Mouse (Mus musculus): ENCODE data around the gene Mepce.
"Not testable (repeated sequence)": the region's sequence is repeated elsewhere in the genome, so short reads cannot be mapped to it uniquely, and the experiment has no call there.

Gene Mepce

GRCm38 (mm10) chr5:137787151-137787928 lies at the start of gene Mepce, which contains the start of gene Zcwpw1:
TSS of gene Mepce (minus strand) at chr5:137787655.
TSS of gene Zcwpw1 (plus strand) at chr5:137787798.
- DNase-seq (ENCODE audit: low read depth, low spot score) = peak; percentile 96

- not testable (repeated sequence) for DNase-seq (ENCODE audit: low read depth, low spot score)
Observed at GRCm38 (mm10) chr5:137837110-137837509, 49.7 kb upstream of the Mepce start.

DNA sequence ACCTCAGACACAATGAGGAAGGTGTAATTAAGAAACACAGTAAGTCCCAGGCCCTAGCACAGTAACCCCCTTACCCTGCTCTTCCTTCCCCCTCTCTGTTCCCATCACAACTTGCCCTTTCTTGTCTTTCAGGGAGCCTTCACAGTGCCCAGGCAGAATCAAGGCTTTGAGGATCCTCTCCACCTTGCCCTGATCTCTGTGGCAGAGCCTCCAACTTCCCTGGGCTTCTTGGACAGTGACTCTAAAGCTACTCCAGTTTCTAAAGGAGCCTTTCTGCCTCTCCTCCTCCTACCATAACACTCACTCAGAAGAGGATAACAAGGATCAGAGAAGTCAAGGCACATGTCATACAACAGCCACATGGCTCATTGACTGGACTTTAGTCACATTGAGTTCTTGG lies 49.2 kb upstream of the Mepce start:
- DNase-seq (ENCODE audit: low read depth, low spot score) = no peak

DNA sequence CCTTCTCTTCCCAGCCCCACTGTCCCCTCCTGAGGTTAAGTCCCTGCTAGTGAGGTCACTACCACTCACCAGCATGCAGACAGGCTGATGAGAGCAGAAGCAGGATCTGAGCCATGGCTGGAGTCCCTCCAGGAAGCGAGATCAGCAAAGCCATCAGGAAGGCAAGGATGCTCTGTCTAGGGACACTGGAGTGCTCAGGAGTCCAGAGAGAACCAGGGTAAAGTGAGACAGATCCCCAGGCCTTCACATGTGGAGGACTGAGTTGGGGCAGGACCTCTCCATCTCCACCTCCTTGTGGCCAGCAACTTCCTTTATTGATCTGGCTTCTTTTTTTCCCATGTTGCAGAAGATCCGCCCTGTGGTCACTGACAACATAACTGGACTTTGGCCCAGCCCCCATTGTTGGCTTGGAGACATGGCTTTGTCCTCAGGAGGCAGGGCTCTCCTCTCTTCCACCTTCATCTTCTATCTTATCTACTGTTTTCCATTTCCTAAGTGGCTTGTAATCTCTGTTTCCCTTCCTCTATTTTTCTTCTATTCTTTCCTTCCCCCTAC lies 48.6 kb upstream of the Mepce start, which contains the start of gene Pilra:
Pilra (minus strand) TSS at position 316 of the 555 bp plus-strand sequence.
- DNase-seq (ENCODE audit: low read depth, low spot score) = not testable (repeated sequence)

DNA sequence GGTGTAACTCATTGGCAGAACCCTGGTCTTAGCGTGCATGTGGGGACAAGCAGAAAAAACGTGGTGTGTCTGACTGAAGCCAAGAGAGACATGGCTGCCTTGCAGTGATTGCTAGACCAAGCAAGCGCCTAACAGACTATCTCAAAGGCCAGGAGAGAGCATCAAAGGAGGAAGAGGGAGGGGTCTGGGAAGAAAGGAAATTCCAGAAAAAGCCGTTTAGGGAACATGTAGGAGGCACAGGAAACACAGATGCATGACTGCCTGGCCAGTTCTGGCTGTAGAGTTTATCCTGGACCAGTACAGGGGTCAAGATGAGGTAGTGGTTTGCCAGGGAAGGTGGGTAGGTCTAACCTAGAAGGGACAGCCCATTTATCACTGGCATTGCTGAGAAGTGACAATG lies 46.0 kb upstream of the Mepce start:
- DNase-seq (ENCODE audit: low read depth, low spot score) = no peak

DNA sequence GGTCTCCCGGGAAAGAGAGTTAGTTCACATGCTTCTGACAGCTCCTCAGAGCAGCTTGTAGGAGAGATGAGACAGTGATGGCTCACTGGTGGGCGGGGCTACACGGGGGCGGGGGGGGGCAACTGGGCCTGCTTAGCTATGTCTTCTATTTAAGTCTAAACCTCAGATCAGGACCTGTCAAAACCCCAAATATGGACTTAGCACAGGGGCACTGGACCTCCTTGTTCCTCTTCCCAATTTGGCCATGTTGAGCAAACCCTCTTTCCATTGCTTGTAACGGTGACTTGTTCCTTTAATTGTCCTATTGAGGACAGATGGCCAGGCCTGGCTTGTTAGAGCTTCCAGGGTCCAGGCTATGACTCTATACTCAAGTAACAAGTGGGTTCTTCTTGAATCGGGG lies 44.1 kb upstream of the Mepce start:
- DNase-seq (ENCODE audit: low read depth, low spot score) = no peak

GRCm38 (mm10) chr5:137831106-137831505 lies 43.7 kb upstream of the Mepce start:
- DNase-seq (ENCODE audit: low read depth, low spot score) = no peak

DNA sequence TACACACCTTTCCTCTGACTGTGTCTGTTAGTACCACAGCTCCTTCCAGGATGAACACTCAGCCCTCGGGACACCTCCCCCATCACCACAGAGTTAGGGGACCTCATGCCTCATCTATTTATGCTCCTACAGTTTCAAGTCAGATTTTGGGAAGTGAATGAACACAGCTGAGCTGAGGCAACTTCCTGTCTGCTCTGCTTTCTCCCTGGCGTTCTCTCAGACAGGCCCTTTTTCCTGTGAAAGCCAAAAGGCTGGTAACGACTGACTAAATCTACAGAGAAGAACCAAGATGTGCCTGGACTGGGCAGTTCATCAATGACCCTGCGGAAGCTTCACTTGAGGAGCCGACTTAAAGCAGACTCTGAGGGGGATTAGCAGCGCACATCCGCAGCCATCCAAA lies 42.8 kb upstream of the Mepce start:
- no peak for DNase-seq (ENCODE audit: low read depth, low spot score)

GRCm38 (mm10) chr5:137828694-137829093 lies 41.2 kb upstream of the Mepce start:
- no peak for DNase-seq (ENCODE audit: low read depth, low spot score)

GRCm38 (mm10) chr5:137826421-137826820 lies 39.0 kb upstream of the Mepce start:
- no peak for DNase-seq (ENCODE audit: low read depth, low spot score)

GRCm38 (mm10) chr5:137825971-137826370 lies 38.5 kb upstream of the Mepce start:
- DNase-seq (ENCODE audit: low read depth, low spot score) = no peak

- DNase-seq (ENCODE audit: low read depth, low spot score) = no peak
Observed at GRCm38 (mm10) chr5:137825030-137825429, 37.6 kb upstream of the Mepce start.

DNA sequence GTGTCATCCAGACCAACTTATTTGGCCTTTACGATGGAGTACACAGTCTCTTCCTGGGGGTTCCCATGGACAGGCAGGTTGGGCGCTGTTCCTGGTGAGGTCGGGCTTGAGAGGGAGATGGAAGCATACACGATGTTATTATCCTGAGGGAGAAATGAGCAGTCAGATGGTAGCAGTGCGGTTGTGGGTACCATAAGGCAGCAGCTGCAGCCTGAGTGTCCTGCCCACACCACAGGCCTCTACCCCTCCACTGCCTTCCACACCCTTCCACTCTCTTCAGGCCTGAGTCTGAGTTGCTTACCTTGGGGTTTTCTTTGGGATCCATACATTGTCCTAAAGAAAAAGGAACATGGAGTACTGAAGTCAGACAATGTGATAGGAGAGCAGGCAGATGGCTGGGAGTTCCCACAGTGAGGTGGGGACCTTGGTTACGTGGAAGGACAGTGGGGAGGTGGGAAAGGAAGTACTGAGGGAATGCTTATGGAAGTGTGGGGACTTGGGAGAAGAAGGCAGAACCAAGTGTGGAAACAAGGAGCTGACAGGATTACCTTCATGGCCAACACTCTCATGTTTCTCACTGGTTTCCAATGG lies 36.1 kb upstream of the Mepce start:
- DNase-seq (ENCODE audit: low read depth, low spot score) = no peak

DNA sequence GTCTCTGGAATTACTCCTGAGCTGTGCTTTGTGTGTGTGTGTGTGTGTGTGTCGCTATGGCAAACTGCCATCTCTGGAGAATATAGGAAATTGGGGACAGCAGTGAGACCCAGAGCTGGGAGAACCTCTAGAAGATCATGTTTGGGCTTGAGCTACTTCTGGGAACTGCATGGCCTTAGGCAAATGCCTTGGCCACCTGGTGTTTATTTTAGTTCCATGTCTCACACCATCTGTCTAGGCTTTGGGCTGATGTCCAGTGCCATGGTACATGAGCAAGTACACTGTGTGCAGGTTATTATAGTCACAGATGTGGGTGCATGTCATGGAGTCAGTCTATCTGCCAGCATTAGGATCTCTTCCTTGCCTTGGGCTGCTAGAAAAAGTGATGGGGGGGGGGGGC lies 35.1 kb upstream of the Mepce start:
- DNase-seq (ENCODE audit: low read depth, low spot score) = no peak

DNA sequence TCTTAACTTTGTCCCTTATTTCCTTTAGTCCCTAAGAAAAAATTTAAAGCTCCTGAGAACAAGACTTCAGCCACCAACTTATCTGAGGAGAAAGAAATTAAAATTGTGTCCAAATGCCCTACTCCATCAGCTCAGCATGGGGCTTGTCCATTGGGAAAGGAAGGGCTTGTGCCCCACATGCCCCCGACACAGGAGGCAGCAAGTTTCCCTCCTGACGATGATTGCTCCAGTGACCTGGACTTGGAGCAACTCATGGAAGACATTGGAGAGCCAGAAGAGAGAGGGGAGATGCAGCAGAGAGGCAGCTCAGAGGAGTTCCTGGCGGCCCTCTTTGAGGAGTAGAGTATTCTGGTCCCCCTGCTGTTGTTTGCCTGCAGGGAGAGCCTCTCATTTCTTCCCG lies 34.7 kb upstream of the Mepce start:
- DNase-seq (ENCODE audit: low read depth, low spot score) = no peak

DNA sequence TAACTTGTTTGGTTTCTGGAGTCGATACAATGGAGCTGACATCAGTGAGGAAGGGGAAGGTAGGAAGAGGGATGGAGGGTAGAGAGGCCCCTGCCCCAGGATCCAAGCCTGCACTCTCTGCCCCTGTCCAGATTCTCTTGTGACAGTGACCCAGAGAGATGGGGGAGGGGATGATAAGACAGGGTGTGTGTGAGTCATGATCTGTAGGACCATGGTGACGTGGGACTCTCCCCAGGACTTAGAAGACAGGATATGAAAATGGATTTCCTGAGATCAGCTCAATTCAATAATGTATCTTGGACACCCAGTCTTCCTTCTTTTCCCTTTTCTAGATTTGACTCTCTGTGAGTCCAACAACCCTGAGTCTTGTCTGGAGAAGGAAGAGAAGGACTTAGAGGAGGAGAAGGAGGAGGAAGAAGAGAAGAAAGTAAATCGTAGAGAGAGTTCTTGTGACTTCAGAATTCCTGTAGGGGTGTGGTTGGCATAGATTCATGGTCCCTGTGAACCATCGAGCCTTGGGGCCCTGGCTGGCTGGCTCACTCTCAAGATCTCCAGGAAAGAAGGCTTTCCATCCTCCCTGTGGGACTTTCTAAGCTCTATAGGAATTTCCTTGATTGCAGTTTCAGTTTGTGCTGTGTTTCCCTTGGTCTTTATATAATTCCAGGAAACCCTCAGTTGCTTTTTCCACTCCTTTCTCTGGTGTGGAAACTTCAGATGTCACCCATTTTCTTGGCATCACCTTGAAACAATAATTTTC lies 30.2 kb upstream of the Mepce start:
- DNase-seq (ENCODE audit: low read depth, low spot score) = no peak

DNA sequence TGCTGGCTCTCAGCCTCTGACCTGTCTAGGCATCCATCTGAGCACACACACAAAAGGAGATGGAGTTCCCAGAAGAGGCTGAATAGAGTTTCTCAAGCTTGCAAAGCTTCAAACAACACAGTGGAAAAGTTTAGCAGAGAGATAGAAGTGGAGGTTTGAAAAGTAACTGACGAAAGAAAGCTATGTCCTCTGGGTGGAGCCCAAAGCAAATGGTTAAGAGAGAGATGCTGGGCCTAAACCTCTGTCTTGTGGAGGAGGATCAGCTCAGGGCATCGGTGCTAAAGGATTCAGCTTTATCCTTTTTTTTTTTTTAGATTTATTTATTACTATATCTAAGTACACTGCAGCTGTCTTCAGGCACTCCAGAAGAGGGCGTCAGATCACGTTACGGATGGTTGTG lies 20.9 kb upstream of the Mepce start:
- DNase-seq (ENCODE audit: low read depth, low spot score) = no peak

DNA sequence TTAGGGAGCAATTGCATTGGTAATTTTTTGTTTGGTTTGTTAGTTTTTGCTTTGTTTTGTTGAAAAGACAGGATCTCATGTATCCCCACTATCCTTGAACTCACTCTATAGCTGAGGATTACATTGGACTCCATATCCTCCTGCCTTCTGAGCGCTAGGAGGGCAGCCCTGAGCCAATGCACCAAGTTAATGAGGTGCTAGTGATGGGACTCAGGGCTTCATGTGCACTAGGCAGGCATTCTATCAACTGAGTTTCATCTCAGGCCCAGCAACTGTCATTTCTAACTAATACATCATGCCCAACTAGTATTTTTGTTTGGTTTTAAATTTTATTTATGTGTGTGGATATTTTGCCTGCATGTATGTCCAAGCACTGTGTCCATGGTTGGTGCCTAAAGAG lies 18.7 kb upstream of the Mepce start:
- DNase-seq (ENCODE audit: low read depth, low spot score) = no peak

GRCm38 (mm10) chr5:137800917-137801316 lies 13.5 kb upstream of the Mepce start:
- no peak for DNase-seq (ENCODE audit: low read depth, low spot score)

DNA sequence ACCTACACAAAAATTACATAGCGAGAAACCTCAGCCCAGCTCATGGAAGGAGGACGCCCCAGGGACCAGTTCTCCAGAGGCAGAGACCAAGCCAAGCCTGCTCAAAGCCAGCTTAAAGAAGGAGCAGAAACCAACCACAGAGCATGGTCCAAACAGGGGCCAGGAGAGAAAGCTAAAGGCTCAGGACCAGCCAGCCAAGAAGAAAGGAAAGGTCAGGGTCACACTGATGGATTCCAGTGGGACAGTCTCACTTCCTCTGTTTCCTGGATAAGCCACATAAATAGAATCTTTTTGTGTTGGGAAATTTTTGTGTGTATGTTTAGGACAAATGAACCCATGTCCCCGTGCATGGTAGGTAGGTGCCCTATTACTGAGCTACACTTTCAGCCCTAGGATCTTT lies 9.2 kb upstream of the Mepce start:
- DNase-seq (ENCODE audit: low read depth, low spot score) = no peak

DNA sequence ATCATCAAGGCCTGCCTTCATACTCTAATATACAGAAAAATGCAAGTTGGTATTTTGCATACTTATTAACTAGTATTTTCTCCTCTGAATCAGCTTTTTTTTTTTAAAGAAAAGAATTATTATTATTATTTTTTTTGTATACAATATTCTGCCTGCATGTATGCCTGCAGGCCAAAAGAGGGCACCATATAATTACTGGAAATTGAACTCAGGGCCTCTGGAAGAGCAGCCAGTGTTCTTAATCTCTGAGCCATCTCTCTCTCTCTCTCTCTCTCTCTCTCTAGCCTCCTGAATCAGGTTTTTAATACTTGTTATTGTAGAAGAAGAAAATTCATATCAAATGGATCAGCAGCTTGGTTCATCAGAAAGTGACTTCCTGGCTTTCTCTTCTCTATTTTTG lies 4.1 kb upstream of the Mepce start:
- DNase-seq (ENCODE audit: low read depth, low spot score) = no peak

GRCm38 (mm10) chr5:137788946-137789531 lies 1.6 kb upstream of the Mepce start:
- no peak for DNase-seq (ENCODE audit: low read depth, low spot score)

Measured in retina, postnatal 7 days (tissue).